Mouse (Mus musculus) liver, postnatal 0 days (tissue): ENCODE data around the gene Ppil2.

Experiments used
- CTCF ChIP-seq: sonication (generic); IDR thresholded peaks from 2 replicates; pipeline ENCODE4 v1.5.1; 2016; ENCODE audit warnings: antibody characterized with exemption, low read depth
- EP300 ChIP-seq: IDR thresholded peaks from 2 replicates; pipeline ENCODE4 v1.6.1; 2016; ENCODE audit warnings: antibody characterized with exemption, low read depth, mild to moderate bottlenecking

- peak; percentile 90 for TF ChIP-seq CTCF
- no peak for TF ChIP-seq EP300
These were observed 16.2 kb upstream of the Ppil2 start for GRCm38 (mm10) chr16:17127292-17127691.
